Mouse (Mus musculus): ENCODE data around the gene Opa3.
"Not testable (repeated sequence)": the region's sequence is repeated elsewhere in the genome, so short reads cannot be mapped to it uniquely, and the experiment has no call there.

Gene Opa3

DNA sequence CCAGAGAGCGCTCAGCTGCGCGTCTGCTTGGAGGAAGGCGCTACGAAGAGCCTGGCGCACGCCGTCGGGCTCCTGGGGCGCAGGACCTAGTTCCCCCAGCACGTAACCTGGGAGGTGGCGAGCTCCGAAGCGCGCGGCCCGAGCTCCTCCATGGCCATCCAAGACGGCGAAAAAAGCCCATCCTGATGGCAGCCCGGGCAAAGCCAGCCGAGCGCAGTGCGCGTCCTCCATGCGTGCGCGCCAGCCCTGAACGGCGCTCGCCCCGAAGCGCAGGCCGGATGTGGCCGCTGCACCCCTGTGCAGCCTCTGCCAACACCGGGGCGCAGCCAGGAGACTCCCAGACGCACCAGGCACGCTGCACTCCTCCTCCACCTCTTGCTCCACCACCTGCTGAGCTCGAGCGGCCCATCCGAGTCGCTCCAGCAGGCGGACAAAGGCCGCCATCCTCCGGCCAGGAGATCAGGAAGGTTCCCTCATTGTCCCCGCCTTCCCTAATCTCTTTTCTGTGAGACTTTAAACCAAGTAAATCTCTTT, 51.5 kb downstream of the Opa3 start, which contains the start of gene Ppm1n:
Ppm1n (minus strand) TSS at position 484 of the 534 bp plus-strand sequence.
- DNase-seq (ENCODE audit: extremely low spot score, low spot score) = peak; percentile 47

DNA sequence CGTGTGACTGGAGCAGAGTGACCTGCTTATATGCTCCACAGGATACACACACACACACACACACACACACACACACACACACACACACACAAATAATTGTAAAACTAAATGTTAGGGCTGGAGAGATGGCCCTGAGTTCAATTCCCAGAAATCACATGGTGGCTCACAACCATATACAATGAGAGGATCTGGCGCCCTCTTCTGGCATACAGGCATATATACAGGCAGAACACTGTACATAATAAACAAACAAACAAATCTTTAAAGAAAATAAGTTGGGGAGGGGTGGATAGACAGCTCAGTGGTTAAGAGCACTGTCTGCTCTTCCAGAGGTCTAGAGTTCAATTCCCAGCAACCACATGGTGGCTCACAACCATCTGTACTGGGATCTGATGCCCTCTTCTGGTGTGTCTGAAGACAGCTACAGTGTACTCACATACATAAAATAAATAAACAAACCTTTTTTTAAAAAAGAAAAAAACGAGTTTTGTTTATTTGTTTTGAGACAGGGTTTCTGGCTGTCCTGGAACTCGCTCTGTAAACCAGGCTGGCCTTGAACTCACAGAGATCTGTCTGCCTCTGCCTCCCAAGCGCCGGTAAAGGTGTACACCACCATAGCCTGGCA, 53.7 kb downstream of the Opa3 start:
- DNase-seq (ENCODE audit: extremely low spot score, low spot score) = not testable (repeated sequence)

DNA sequence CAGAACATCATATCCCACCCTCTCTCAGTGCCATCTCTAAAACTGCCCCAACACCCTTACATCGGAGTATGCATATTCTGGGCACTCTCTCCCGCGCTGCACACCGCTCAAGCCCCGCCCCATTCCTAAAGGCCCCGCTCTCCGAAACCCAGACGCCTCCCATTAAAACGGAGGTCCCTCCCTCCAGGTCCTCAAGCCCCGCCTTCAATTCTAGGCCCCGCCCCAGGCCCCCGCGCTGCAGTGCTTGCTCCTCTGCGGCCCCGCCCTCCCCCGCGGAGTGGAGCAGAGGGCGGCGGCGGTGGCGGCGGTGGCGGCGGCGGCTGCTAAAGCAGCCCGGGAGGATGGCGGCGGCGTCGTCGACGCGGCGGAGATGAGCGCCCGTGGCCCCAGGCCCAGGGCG, 54.3 kb downstream of the Opa3 start, which contains the start of gene Rtn2:
Rtn2 (plus strand) TSS at position 240 of the 400 bp plus-strand sequence.
- peak; percentile 84 for DNase-seq (ENCODE audit: extremely low spot score, low spot score)

DNA sequence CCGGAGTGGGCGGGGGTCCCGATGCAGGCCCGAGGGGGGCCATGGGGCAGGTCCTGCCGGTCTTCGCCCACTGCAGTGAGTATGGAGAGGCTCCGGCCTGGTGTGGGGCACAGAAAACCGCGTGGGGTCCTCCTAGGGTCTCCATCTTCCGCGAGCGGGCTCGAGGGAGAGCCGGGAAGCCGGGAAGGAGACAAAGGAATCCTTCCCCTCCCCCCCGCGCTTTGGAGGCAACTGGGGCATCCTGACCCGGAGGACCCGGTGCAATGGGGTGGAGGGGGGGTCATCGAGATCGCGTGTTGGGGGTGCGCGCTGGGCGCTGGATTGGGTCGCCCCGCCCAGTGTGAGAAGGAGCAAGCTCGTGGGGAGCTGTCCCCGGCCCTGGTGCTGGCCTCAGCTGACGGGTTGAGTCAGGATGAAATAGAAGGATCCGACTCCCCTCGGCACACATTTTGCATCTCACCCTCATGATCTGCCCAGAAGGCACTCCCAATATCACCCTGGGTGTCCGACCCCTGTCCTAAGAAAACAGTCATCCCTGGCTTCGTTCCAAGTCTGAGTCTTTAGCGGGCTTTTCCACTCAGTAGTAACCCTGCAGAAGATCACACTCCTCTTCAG, 54.8 kb downstream of the Opa3 start:
- DNase-seq (ENCODE audit: extremely low spot score, low spot score) = peak; percentile 74

DNA sequence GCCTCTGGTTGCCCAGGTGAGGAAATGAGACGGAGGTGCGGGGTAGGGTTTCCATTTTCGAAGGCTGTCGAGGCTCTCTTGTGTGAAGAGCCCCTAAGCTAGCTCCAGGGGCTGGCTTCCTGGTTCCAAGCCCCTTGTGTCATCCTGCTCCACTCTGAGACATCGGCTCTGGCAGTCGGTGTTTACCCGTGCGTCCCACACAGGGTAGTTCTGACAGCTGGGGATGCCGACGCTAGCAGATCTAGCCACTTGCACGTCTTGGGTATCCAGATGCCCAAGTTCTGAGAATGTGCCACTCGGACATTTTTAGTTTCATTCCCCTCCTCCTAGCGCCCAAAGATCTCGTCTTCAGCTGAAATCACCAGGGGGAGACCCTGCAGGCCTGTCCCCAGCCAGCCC, 55.3 kb downstream of the Opa3 start:
- no peak for DNase-seq (ENCODE audit: extremely low spot score, low spot score)

DNA sequence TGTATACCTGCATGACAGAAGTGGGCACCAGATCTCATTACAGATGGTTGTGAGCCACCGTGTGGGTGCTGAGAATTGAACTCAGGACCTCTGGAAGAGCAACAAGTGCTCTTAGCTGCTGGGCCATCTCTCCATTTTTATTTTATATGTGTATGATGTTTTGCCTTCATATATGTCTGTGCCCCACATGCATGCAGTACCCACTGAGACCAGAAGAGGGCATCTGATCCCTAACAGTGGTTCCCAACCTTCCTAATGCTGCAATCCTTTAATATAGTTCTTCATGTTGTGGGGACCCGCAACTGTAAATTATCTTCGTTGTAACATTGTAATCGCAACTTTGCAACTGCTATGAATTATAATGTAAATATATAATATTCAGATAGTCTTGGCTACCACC, 56.6 kb downstream of the Opa3 start:
- DNase-seq (ENCODE audit: extremely low spot score, low spot score) = peak; percentile 67

DNA sequence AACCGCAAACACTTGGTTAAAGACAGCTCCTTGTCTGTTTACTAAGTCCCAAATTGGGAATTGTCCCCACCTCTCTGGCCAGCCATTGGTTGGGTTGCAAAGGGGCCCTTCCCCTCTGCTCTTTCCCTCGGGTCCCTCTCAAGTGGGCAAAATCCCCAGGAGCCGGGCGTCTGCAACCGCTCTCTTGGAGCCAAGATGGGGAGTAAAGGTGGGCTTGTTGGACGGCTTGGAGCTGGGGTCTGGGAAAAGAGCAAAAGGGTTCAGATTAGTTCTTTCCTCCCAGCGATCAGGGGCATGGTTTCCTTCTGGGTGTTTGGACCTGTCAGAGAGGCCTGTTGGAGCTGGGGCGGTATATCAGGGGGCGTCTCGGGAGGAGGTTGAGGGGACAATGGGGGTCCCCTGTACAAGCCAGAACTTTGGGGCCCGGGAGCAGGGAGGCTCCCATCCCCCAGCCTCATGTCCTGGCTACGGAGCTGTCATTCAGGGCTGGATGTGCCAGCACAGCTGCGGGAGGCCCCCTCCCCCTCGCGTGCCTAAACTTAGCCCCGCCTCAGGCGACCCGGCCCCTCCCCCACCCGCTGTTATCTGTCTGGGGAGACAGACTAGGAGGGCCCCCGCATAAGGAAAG, 62.9 kb downstream of the Opa3 start:
- DNase-seq (ENCODE audit: extremely low spot score, low spot score) = peak; percentile 56

DNA sequence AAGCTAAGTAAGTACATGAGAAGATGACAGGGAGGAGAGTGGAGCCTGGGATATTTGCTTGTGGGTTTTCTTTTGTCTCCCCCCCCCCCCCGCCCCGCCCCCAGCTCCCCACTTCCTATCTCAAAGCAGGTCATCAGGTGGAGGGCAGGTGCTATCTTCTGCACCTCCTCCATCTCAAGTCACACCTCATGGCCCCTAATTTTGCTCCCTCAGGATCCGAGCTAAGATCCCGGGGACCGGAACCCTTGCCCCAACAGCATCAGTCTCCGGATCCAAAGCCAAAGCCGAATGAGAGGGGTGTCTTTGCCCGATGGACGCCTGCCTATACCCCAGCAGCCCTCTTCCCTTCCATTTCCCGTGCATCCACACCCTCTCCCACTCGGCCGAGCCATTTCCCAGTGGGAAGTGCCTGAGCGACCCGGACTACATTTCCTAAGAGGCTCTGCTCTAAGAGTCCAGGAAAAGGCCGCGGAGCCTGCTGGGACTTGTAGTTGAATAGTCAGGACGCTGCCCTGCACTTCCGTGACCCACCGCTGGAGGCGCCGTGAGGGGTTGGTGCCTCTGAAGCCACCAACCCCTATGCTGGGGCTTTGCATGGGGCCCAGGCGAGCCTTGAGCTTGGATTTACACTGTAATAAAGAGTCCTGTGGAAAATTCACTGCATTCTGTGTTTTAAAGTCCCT, 67.5 kb downstream of the Opa3 start:
- DNase-seq (ENCODE audit: extremely low spot score, low spot score) = peak; percentile 98

DNA sequence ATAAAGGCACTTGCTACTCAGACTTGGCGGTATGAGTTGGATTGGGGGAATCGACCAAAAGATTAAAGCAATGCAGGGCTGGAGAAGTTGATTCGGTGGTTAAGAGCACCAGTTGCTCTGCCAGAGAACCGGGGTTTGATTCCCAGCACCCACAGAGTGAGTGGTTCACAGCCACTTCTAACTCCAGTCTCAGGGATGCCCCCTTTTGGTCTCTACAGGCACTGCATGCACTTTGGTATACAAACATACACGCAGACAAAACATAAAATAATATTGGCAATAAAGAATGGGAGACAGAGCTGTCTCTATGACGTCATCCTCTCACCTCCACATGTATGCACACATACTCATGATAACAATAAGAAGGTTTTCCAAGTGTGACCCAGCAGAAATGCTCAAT, 68.9 kb downstream of the Opa3 start:
- no peak for DNase-seq (ENCODE audit: extremely low spot score, low spot score)

DNA sequence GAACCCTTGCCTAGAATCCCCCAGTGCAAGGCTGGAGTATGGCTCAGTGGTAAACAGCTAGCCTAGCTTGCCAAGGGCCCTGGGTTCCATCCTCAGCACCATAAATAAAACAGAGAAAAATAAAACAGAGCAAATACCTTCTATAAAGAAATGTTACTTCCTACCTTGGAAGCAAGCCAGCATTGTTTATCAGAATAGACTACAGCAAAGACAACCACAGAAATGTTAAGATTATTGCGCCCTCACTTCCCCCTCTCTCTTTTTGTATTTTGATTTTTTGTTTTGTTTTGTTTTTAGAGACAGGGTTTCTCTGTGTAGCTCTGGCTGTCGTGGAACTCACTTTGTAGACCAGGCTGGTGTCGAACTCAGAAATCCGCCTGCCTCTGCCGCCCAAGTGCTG, 69.7 kb downstream of the Opa3 start:
- DNase-seq (ENCODE audit: extremely low spot score, low spot score) = no peak

DNA sequence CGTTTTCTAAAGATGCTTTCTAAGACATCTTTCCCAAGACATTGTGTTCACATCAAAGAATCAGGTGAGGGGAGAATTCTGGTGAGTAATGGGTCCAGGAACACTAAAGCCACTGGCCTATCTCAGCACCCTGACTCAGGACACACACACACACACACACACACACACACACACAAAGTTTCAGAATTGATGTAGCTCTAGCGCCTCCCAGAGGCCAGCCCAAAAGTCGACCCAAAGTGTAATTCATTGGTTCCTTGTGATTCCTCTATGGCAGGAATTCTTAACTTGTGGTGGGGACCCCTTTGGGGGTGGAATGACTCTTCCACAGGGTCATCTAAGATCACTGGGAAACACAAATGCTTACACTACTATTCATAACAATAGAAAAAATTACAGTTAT, 71.1 kb downstream of the Opa3 start:
- DNase-seq (ENCODE audit: extremely low spot score, low spot score) = peak; percentile 47

DNA sequence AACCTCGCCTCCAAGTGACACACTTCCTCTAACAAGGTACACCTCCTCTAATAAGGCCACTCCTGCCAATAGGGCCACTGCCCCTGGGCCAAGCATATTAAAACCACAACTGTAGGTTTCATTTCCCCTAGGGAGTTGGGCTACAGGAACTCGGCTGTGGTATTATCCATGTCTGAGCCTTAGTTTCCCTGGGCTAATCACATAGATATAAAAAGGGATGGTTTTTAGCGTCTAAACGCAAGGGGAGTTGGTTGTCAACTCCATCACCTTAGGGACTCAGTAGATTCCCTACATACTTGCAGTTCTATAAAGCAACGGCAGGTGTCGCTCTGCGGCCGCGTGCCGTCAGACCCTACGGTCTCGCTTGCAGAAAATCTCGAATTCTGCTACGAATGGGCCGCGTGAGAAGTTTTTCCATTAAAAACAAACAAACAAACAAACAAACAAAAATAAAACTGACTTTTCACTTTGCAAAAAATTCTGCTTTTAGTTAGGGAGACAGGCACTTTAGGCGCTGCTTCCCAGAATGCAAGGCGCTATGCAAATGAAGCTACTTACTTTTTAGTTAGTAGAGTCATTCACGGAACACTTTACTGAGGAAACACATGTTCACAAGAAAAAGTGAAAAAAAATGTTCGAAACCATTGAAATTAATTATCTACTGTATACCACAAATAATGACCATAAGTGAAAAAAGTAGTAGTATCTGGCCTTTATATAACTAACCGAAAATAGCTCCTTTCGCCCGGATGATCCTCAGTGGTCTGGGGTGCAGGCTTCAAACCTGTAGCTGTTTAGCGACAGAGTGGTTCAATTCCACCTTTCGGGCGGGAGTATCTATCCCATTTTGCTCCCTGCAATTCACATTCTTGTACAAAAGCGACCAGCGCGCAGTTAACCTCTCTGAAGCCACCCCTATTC, 72.6 kb downstream of the Opa3 start:
- DNase-seq (ENCODE audit: extremely low spot score, low spot score) = peak; percentile 79

DNA sequence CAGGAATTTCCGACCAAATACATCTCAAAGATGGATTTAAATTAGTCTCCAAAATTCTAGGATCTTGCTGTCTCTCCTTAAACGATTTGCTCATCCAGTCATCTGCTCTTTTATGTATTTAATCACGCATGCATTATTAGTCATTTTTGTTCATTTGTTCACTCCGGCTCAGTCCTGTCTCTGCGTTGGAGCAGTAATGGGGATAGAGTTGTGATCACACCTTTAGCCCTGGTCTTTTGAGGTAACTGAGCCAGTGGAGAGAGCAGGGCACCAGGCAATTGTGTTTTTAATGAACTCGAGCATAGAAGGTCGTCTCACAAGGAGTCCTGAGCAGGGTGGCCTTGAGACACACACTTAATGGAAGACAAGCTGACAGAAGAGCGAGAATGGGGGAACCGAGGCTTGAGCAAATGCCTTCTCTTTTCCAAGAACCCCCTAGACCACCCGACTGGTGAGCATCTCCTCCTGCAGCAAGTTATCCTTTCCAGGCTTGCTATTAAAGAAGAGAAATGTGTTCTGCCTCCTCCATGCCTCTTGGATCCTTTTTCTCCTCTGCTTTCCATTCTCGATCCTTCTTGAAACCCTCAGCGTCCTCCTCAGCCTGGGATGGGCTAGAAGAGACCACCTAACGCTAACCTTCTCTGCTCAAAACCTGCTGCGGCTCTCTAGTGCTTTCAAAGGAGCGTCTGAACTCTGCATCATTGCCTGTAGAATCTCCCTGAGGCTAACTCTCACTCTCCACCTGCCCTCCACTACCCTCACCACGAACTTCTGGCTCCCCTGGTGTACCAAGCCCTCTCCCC, 73.5 kb downstream of the Opa3 start:
- no peak for DNase-seq (ENCODE audit: extremely low spot score, low spot score)

DNA sequence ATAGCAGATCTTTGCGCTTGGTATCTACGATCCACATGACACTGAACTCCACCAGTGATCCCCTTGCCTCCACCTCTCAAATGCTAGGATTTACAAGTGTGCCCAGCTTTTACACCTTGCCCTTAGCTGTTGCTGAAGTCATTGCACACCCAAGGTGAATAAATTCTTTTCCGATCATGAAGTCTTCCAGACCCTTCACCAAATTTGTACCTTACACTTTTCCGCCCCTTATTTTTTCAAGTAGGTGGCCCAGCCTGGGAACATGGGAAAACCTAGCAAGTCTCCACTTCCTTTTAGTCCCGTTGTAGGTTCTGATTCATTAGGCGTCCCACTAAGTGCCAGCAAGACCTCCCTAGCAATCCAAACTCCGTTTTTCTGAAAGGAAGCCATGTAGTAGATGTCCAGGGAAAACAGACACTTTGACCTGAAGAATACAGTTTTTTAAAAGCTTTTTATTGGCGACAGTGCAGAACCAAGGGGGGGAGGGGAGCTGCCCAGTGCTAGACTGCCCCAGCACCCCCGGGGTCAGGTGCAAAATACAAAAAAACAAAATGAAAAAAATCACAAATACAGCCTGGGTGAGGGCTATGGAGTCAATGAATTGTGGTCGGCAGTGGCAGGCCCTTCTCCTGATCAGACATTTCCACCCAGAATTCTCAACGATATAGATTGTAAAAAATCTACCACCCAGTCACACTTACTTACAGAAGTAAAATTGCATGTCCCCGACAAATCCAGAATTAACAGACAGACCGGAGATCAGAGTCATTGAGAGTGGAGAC, 74.3 kb downstream of the Opa3 start:
- DNase-seq (ENCODE audit: extremely low spot score, low spot score) = no peak

DNA sequence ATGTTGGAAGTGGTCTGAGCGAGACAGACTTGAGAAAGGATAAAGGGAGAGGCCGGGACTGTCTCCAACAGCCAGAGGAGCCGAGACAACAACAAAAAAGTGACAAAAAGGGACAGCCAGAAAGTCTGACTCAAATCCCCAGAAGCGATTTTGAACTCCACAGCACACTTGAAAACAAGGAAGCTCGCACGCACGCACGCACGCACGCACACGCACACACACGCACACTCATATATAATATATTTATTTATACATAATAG, 74.8 kb downstream of the Opa3 start:
- DNase-seq (ENCODE audit: extremely low spot score, low spot score) = no peak

DNA sequence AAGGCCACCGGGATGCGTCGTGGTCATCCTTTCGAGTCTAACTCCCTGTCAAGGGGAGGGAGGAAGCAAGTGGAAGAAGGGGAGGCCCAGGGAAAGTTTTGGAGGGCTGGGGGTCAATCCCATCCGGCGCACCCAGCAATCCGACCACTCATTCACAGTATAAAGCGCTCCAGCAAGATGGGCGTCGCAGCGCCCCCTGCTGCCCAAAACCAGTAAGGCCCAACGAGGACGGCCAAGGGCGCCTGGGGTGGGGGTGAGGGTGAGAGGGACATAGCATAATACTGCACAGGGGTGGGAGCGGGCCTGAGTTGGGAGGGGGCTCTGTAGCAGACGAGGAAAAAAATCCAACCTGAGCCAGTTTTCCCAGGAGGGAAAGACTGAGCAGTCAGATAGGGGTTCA, 75.6 kb downstream of the Opa3 start:
- DNase-seq (ENCODE audit: extremely low spot score, low spot score) = peak; percentile 91

DNA sequence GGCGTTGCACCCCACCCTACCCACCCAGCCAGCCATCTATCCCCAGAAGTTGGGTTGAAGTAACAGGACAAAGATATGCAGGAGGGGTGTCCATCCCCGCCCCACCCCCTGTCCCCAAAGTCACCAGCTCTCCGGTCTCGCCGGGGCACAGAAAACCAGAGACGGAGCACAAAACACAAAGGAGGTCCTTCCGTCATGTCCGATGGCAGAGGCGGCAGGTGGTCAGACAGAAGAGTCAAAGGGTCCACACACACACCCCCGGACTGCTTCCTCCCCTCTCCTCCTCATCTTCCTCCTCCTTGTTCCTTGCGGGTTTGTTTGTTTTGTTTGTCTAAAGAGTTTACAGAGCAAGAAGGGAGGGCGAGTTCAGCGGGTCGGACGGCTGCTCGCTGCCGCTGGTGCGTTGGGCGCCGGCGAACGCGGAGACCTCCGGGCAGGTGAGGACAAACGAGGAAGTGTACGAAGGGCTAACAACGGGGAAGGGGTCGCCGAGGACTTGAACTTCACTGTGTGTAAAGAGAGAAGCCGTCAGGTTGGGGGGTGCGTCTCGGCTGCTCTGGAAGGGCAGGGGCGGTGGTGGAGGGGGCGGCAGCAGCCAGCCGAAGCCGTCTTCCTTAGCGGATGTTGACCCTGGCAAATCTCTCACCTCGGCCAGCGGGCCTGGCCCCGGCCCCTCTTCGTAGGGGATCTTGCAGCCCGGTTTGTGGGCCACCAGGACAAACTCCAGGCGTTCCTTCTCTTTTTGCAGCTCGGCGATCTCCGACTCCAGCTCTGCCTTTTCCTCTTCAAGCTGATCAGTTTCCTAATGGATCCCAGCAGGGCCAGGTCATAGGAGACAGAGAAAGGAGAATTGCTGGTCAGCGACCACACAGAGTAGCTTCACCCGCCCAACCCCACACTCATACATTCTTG, 76.6 kb downstream of the Opa3 start:
- DNase-seq (ENCODE audit: extremely low spot score, low spot score) = peak; percentile 41

DNA sequence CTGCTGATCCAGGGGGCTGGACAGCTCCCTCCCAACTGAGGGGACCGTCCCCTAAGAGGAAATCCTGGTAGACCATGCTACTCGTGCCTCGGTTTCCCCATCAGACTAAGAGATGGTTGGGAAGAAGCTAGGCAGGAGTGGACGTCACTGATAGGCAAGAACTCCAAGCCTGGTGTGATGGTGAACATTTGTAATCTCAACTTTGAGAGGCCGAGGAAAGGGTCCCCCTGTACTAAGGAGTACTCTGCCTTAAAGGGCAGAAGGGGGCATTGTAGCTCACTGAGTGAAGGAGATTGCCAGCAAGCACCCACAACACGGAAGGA, 77.2 kb downstream of the Opa3 start:
- DNase-seq (ENCODE audit: extremely low spot score, low spot score) = no peak
